Mouse (Mus musculus): Measurements from ENCODE around the gene Egln3. TPM values are rescaled to one million over a fixed set of nuclear protein-coding genes. Genes with fewer than 3 reads are reported as not detected.
A peak's percentile ranks its signal among the peaks of the same experiment; 100 is the strongest.

The Egln3 gene
- polyA plus RNA-seq, 1 experiment from 2014 or later: 21.1 TPM

DNA sequence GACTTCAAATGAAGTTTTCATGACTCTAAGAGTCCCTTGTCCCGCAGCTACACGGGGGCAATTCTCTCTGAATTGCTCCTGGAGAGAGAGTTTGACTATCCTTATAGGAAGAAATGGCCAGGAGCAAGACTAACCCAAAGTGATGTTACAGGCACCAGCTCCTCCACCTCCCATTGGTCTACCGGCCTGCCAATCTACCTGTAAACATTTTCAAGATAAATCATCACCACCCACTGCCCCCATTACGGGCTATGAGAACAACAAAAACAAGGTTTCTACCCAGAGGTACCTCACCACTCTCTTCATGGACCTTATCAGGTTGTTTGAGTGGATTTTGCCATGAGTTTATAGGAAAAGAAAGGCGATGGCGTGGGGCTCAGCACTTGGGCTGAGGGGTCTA, 1.4 kb downstream of the Egln3 start:
- Histone ChIP-seq H3K36me3 (no peaks in the 10 kb centered on the region), H3K27me3 (peaks cover 8% of the 10 kb centered on the region; the same call in 1 of the 2 replicates), H3K4me3 (peak overlapping the region; percentile 74), H3K4me1 (peaks cover 38% of the 10 kb centered on the region), H3K9me3 (no peaks in the 10 kb centered on the region), H3K4me2 (peak overlapping the region; percentile 97), H3K27ac (no peak overlapping the region), H3K9ac (peak overlapping the region; percentile 86)
- ATAC-seq (ENCODE audit: borderline replicate concordance, extremely low read depth, low FRiP score, low TSS enrichment): no peak
- WGBS: 34% methylated on average over 6 of the region's 6 CpGs

GRCm38 (mm10) chr12:54200856-54201255, 2.8 kb downstream of the Egln3 start:
- H3K27ac ChIP-seq: peak overlapping the region; percentile 64
- H3K9ac ChIP-seq: 0 out of 2 replicates have a peak overlapping the region, but pooled peaks have one; percentile 22
- ATAC-seq (ENCODE audit: borderline replicate concordance, extremely low read depth, low FRiP score, low TSS enrichment): no peak
- H3K4me1 ChIP-seq: peaks cover 47% of the 10 kb centered on the region
- H3K4me2 ChIP-seq: peak overlapping the region; percentile 97
- H3K36me3 ChIP-seq: no peaks in the 10 kb centered on the region
- peaks cover 8% of the 10 kb centered on the region; the same call in 1 of the 2 replicates for H3K27me3 ChIP-seq
- no peaks in the 10 kb centered on the region for H3K9me3 ChIP-seq
- H3K4me3 ChIP-seq: peak overlapping the region; percentile 74
- WGBS: 39% methylated on average over 6 of the region's 6 CpGs

GRCm38 (mm10) chr12:54200172-54200571, 3.5 kb downstream of the Egln3 start:
- no peaks in the 10 kb centered on the region for H3K9me3 ChIP-seq
- H3K27me3 ChIP-seq: peaks cover 8% of the 10 kb centered on the region; the same call in 1 of the 2 replicates
- H3K4me1 ChIP-seq: peaks cover 47% of the 10 kb centered on the region
- no peak overlapping the region for H3K9ac ChIP-seq
- whole genome bisulfite sequencing: 29% methylated on average over 4 of the region's 4 CpGs
- H3K4me2 ChIP-seq: peak overlapping the region; percentile 20; the same call in 1 of the 2 replicates
- H3K36me3 ChIP-seq: no peaks in the 10 kb centered on the region
- H3K27ac ChIP-seq: peak overlapping the region; percentile 66
- ATAC-seq (ENCODE audit: borderline replicate concordance, extremely low read depth, low FRiP score, low TSS enrichment): no peak
- H3K4me3 ChIP-seq: no peak overlapping the region

- Histone ChIP-seq H3K4me2 (no peak overlapping the region), H3K4me3 (no peak overlapping the region), H3K9ac (no peak overlapping the region), H3K9me3 (no peaks in the 10 kb centered on the region), H3K36me3 (no peaks in the 10 kb centered on the region), H3K27ac (no peak overlapping the region), H3K27me3 (peaks cover 8% of the 10 kb centered on the region; the same call in 1 of the 2 replicates), H3K4me1 (peaks cover 51% of the 10 kb centered on the region)
- ATAC-seq (ENCODE audit: borderline replicate concordance, extremely low read depth, low FRiP score, low TSS enrichment): no peak
- WGBS: 82% methylated on average over 4 of the region's 4 CpGs
Measured at GRCm38 (mm10) chr12:54198282-54198918, 5.3 kb downstream of the Egln3 start.

DNA sequence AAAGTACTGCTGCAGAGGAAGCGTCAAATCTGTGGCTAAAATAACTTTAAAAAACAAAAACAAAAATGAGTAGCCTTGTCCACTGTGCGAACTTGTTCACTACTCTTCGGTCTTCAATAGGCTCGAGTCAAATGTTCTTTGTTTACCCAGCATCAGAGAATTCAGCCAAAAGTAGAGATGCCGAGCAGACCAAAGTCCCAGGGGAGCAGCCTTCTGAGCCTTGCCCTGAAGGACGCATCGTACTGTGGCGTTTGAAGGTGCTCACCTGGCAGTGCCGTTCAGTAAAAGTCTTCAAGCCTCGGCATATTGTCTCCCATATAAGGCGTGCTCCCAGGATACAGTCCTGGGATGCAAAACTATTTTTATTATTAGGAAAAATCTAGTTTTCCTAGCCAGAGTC, 5.8 kb downstream of the Egln3 start:
- Histone ChIP-seq H3K9ac (no peak overlapping the region), H3K27ac (no peak overlapping the region), H3K9me3 (no peaks in the 10 kb centered on the region), H3K36me3 (no peaks in the 10 kb centered on the region), H3K4me2 (0 out of 2 replicates have a peak overlapping the region, but pooled peaks have one; percentile 14), H3K27me3 (peaks cover 3% of the 10 kb centered on the region; the same call in 1 of the 2 replicates), H3K4me1 (peaks cover 52% of the 10 kb centered on the region), H3K4me3 (no peak overlapping the region)
- WGBS: 40% methylated on average over 11 of the region's 11 CpGs
- ATAC-seq (ENCODE audit: borderline replicate concordance, extremely low read depth, low FRiP score, low TSS enrichment): no peak

DNA sequence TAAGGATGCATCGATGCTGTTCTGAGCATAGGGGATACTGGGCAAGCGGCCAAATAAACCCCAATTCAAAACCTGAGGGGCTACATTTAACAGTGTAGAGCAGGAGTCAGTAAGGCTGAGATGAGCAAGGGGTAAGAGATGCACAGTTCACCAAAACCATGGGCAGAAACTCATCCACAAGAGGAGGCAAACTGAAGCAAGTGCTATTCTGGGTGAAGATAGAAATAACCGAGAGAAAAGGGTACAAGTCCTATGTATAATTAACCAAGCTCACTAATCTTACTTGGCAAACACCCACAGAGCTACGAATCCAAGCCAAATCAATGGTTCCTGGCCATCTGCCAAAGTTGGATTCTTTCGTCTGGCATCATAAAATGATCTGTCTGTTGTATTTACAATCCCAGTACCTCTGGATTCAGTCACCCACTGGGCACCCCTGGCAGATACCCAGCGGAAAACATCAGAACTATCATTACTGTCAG, 6.3 kb downstream of the Egln3 start:
- Histone ChIP-seq H3K36me3 (no peaks in the 10 kb centered on the region), H3K9me3 (no peaks in the 10 kb centered on the region), H3K4me1 (peaks cover 54% of the 10 kb centered on the region), H3K27me3 (no peaks in the 10 kb centered on the region), H3K4me2 (peak overlapping the region; percentile 14; the same call in 1 of the 2 replicates), H3K4me3 (no peak overlapping the region), H3K9ac (no peak overlapping the region), H3K27ac (no peak overlapping the region)
- ATAC-seq (ENCODE audit: borderline replicate concordance, extremely low read depth, low FRiP score, low TSS enrichment): no peak
- 29% methylated on average over 6 of the region's 6 CpGs for WGBS

- peak overlapping the region; percentile 14; the same call in 1 of the 2 replicates for H3K4me2 ChIP-seq
- WGBS: 75% methylated on average over 8 of the region's 8 CpGs
- no peak overlapping the region for H3K4me3 ChIP-seq
Measured at GRCm38 (mm10) chr12:54196881-54197280, 6.8 kb downstream of the Egln3 start.

GRCm38 (mm10) chr12:54194159-54194558, 9.5 kb downstream of the Egln3 start:
- ATAC-seq (ENCODE audit: borderline replicate concordance, extremely low read depth, low FRiP score, low TSS enrichment): no peak
- Histone ChIP-seq H3K4me3 (no peak overlapping the region), H3K27me3 (no peaks in the 10 kb centered on the region), H3K4me1 (peaks cover 66% of the 10 kb centered on the region), H3K36me3 (no peaks in the 10 kb centered on the region), H3K9ac (no peak overlapping the region), H3K4me2 (no peak overlapping the region), H3K9me3 (no peaks in the 10 kb centered on the region), H3K27ac (no peak overlapping the region)
- 51% methylated on average over 5 of the region's 5 CpGs for WGBS

More at GRCm38 (mm10) chr12:54196881-54197280, 6.8 kb downstream of the Egln3 start:
- Histone ChIP-seq H3K9ac (no peak overlapping the region), H3K36me3 (no peaks in the 10 kb centered on the region), H3K27ac (no peak overlapping the region), H3K9me3 (no peaks in the 10 kb centered on the region), H3K4me1 (peaks cover 56% of the 10 kb centered on the region), H3K27me3 (no peaks in the 10 kb centered on the region)
- no peak for ATAC-seq (ENCODE audit: borderline replicate concordance, extremely low read depth, low FRiP score, low TSS enrichment)

GRCm38 (mm10) chr12:54192305-54192661, 11.4 kb downstream of the Egln3 start:
- ATAC-seq (ENCODE audit: borderline replicate concordance, extremely low read depth, low FRiP score, low TSS enrichment): no peak
- Histone ChIP-seq H3K36me3 (no peaks in the 10 kb centered on the region), H3K4me1 (peaks cover 66% of the 10 kb centered on the region), H3K27me3 (no peaks in the 10 kb centered on the region), H3K9ac (no peak overlapping the region), H3K4me2 (peak overlapping the region; percentile 49), H3K27ac (peak overlapping the region; percentile 96), H3K9me3 (no peaks in the 10 kb centered on the region), H3K4me3 (peak overlapping the region; percentile 15)
- 3% methylated on average over 5 of the region's 5 CpGs for WGBS

DNA sequence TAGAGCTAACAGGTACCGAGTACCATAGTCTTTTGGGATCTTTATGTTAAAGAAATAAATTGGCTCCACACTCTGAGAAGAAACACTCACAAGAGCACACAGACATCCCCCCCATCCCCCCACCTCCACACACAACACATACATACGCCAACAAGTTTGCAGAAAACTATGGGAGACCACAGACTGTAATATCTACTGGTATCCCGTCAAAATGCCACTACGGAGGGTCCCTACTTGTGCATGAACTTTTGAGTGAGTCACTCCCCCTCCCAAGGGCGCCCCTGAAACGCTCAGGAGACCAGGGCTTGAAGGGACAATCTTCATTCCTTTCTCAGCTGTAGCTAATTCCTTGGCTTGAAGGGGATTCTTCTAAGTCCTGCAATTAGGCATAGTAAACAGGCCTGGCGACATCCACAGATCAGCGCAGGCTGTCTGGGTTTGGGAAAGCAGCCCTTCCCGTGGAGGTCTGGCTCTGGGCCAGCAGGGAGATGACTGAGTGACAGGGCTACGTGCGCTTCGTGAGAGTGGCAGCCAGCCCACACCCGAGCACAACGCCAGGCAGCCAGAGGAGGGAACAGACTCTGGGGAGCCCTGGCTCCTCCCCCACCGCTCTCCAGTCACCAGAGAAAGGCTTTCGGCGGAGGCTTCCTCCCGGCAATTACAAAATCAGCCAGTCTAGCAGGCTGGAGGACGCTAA, 11.9 kb downstream of the Egln3 start:
- Histone ChIP-seq H3K9ac (peak overlapping the region; percentile 13; the same call in 1 of the 2 replicates), H3K27ac (peak overlapping the region; percentile 96), H3K4me3 (peak overlapping the region; percentile 15), H3K9me3 (no peaks in the 10 kb centered on the region), H3K4me1 (peaks cover 64% of the 10 kb centered on the region), H3K27me3 (no peaks in the 10 kb centered on the region), H3K36me3 (no peaks in the 10 kb centered on the region), H3K4me2 (peak overlapping the region; percentile 49)
- ATAC-seq (ENCODE audit: borderline replicate concordance, extremely low read depth, low FRiP score, low TSS enrichment): peak; percentile 98
- WGBS: 3% methylated on average over 19 of the region's 19 CpGs

- peak; percentile 8; the same call in 1 of the 2 replicates for ATAC-seq (ENCODE audit: borderline replicate concordance, extremely low read depth, low FRiP score, low TSS enrichment)
- Histone ChIP-seq H3K4me1 (peaks cover 63% of the 10 kb centered on the region), H3K27ac (peak overlapping the region; percentile 96), H3K36me3 (no peaks in the 10 kb centered on the region), H3K27me3 (no peaks in the 10 kb centered on the region), H3K9me3 (no peaks in the 10 kb centered on the region), H3K4me2 (peak overlapping the region; percentile 49), H3K4me3 (no peak overlapping the region), H3K9ac (no peak overlapping the region; the same call in 1 of the 2 replicates)
- 22% methylated on average over 9 of the region's 9 CpGs for whole genome bisulfite sequencing
Measured at GRCm38 (mm10) chr12:54191181-54191580, 12.5 kb downstream of the Egln3 start.
